Mouse (Mus musculus): Measurements from ENCODE around the gene Rnf8.

- TF ChIP-seq CTCF (conservative IDR thresholded peaks at IDR 0.05; ENCODE audit: low read length) (no peak), POU5F1 (IDR thresholded peaks at IDR 0.05; ENCODE audit: borderline replicate concordance, low read length) (no peak)
Measured at GRCm38 (mm10) chr17:29673325-29673724, 58.7 kb downstream of the Rnf8 start.

Data from E14TG2a.4 (cell line).